Mouse (Mus musculus): ENCODE measurements at regions not wholly inside any gene's neighbourhood (a gene's known extent, or its start where the extent isn't known, plus 50 kb on each side); places are given as distances from the start of the nearest gene placed in this dataset.
A peak's percentile ranks its signal among the peaks of the same experiment; 100 is the strongest.
"Not testable (repeated sequence)": the region's sequence is repeated elsewhere in the genome, so short reads cannot be mapped to it uniquely, and the experiment has no call there.

- peak; percentile 89 for DNase-seq
Observed at GRCm38 (mm10) chr8:24386462-24386861, 339.2 kb downstream of the Adam3 start.

GRCm38 (mm10) chr8:24383963-24384435, 341.7 kb downstream of the Adam3 start:
- DNase-seq: no peak

DNA sequence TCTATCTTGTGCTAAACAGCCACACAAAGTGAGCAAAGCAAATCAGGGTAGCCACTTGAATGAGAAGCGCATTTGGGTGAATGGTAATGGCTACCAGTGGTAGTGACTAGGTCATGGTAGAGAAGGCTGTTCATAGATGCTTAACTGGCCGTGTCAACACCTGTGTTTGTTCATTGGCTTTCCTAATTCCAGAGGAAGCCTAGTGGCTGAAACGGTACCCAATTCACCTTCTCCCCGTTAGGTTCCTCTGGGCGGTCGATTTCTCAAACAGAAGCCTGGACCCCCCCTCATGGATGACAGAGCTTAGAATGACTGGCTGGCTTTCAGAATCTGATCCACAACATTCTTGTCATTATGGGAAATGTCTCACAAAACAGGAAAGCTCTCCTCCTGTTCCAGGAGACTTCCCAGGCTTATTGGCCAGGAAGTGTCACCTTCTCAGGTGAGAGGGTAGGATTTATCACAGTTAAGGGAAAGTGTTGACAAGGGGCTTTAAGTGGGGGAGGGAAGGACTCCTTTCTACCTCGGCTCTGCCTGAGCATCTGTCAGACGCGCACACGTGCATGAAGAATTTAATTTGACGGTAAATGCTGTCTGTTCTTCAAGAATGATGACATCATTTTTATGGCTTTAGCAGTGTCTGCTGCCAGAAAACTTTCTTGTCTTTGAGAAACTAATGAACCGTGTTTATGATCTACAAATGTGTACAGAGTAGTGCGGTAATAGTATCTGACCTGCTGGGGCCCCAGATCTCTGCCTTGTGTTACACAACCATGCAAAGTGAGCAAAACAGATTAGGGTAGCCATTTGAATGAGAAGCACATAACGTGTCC, 342.3 kb downstream of the Adam3 start:
- no peak for DNase-seq

GRCm38 (mm10) chr8:24381666-24382253, 343.9 kb downstream of the Adam3 start:
- DNase-seq: no peak

GRCm38 (mm10) chr8:24378070-24378469, 347.6 kb downstream of the Adam3 start:
- DNase-seq: no peak

DNA sequence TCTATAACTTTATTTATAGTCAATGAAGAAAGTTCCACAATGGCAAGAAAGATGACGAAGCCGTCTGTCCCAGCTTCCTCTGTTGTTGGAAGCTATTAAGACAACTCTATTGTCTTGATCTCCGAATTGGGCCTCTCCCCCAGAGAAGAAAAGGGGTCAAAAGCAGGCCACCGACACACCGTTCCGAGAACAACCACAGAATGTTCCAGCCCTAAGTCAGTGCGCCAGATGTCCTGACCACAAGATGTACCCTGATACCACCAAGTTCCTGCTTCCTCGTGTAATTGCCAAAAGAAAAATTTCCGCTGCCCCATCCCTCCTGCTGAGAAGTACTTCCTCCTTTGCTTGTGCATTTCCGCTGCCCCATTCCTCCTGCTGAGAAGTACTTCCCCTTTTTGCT, 348.8 kb downstream of the Adam3 start:
- not testable (repeated sequence) for DNase-seq

GRCm38 (mm10) chr8:24374503-24374902, 351.1 kb downstream of the Adam3 start:
- DNase-seq: no peak

GRCm38 (mm10) chr8:24372068-24372467, 353.6 kb downstream of the Adam3 start:
- DNase-seq: no peak

- DNase-seq: no peak
Observed at GRCm38 (mm10) chr8:24366000-24366399, 359.7 kb downstream of the Adam3 start.

DNA sequence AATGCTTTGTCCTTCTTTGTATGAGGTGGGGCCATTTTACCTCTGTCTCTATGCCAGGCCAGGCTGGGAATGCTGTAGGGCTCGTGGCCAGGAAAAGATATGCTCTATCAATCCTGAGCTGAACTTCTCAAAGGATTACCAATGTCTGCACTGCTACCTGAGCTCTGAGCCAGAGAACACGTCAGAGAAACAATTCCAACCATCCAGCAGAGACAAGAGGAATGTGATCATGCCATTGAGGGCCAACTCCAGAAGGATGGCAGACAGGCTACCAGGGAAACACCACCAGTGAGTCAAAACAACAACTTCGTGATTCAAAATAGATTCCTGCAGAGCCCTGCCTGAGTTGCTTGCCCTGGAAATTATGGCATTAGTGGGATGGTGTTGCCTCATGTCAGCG, 361.0 kb downstream of the Adam3 start:
- no peak for DNase-seq

DNA sequence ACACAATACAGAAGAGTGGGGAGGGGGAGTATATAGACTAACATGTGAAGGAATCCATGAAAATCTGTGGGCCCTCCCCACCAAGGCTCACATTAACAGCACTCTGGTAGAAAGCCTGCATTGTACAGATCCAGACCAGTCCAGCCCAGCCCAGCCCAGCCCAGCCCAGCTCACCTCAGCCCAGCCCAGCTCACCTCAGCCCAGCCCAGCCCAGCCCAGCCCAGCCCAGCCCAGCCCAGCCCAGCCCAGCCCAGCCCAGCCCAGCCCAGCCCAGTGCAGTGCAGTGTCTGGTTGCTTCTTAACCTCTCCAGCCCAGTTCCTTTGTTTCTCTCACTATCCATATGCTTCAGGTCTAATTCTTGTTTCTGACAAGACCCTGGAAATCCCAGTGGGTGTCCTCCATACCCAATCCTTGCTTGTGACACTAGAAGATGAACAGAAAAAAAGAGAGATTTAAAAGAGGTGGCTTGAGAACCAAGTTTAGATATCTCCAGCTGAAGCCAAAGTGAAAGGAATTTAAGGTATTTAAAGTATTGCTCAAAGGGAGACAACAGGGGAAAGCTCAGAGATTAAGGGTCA, 366.5 kb downstream of the Adam3 start:
- DNase-seq: no peak

DNA sequence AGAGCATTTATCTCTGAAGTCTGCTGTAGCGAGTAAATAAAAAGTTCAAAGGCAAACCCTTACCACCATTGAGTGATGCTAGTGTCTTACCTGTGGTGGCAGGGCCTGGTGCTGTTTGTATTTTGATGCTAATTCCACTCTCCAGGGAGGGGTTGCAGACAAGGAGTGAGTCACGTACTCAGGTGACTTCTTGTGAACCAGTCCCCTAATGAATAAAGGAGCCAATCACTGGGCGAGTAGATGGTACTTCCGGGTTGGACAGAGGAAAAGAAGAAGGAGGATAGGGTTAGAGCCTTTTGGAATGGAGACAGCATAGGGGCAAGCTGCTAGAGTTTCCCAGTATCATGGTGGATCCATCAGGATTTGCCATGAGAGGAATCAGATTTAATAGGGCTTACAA, 370.5 kb downstream of the Adam3 start:
- no peak for DNase-seq

- no peak for DNase-seq
Observed at GRCm38 (mm10) chr8:24353842-24354241, 371.8 kb downstream of the Adam3 start.

- no peak for DNase-seq
Observed at GRCm38 (mm10) chr8:24352322-24352721, 373.3 kb downstream of the Adam3 start.

- no peak for DNase-seq
Observed at GRCm38 (mm10) chr8:24351760-24352159, 373.9 kb downstream of the Adam3 start.

DNA sequence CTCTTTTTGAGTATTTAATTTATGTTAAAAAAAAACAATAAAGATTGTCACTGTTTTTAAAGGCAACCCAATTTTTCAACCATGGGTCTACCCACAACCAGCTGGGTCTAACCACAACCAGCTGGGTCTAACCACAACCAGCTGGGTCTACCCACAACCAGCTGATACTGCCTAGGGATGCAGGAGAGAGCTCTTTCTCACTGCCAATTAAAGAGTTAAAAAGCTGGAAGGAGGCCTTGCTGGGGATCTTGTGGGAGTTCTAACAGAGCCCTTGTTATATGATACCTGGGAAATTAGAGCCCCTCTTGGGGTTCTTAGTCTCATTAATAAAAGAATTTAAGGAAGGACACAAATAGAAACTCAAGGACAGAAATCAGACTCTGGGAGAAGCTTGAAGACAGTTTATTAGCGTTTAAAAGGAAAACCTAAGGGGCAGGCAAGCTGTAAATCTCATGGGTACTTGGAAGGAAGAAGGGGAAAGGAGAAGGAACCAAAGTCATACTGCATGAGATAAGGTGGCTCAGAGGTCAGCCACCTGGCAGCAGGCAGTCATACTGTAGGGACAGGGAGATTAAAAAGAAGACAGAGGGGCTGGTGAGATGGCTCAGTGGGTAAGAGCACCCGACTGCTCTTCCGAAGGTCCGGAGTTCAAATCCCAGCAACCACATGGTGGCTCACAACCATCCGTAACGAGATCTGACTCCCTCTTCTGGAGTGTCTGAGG, 379.1 kb downstream of the Adam3 start:
- DNase-seq: no peak

DNA sequence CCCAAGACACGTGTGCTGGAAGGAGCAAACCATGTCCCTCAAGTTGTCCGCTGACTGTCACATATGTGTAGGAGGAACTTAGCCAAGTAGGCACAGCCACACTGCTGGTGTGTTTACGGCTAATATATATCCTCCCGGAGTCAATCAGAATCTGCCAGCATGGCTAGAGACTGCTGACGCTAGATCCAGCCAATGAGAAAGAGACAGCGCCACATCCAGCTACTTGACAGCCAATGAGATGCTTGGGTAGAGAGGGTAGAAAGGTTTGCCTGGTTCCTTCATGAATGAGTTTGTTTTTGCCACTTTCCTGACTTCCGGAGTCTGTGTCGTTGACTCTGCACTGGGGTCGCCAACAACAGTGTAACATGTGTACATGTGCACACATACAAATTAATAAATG, 387.0 kb downstream of the Adam3 start:
- DNase-seq: no peak

DNA sequence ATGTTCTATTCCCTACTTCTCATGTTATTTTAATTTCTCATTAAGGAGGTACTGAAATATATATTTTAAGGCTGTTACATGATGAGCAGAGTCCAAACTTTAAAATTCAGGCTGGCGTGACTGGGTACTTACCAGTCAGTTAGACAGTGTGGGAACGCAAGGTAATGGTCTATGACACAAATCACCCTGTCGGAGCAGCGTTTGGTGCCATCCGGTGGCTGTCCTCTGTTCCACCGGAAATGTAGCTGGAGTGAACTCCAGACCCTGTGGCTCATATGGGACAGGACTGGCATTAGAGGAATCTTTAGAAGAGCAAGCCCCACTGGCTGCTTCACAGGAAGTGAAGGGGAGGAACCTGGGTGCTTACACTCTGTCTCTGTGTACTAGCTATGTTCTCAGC, 388.0 kb downstream of the Adam3 start:
- peak; percentile 20 for DNase-seq

DNA sequence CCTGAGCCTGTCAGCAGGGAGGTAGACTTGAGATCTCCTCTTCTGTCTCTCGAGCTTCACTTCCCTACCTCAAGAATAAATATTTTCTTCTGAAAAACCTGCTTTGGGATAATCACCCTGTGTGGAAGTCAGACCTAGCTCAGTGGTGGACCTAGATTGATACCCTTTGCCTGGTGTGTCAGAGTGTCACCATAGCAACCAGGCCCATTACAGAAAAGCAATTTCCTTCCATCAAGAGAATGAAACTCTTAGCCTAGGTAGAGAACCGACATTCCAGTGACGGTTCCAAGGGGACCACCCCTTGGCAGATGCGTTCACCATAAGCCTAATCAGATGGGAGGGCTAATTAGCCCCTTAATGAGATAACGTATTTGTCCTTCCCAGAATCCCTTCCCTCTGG, 389.9 kb downstream of the Adam3 start:
- no peak for DNase-seq

DNA sequence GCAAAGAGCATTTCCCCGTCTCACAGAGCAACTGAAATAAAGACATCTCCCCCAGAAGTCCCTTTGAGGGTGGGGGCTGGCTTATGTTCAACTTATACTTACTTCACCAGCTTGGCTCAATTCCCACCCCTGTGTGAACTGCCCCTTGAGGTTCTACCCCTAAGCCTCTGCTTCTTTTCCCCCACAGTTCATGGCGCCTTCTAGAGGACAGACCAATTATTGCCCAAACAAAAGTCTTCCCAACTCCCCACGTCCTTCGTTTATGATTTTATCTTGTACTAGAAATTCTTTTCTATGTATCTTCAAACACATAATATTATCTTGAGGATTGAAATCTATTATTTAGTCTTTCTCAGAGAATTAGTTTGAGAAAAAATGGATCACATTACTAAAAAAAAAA, 391.9 kb downstream of the Adam3 start:
- no peak for DNase-seq

GRCm38 (mm10) chr8:24310893-24311292, 414.8 kb downstream of the Adam3 start:
- no peak for DNase-seq

DNA sequence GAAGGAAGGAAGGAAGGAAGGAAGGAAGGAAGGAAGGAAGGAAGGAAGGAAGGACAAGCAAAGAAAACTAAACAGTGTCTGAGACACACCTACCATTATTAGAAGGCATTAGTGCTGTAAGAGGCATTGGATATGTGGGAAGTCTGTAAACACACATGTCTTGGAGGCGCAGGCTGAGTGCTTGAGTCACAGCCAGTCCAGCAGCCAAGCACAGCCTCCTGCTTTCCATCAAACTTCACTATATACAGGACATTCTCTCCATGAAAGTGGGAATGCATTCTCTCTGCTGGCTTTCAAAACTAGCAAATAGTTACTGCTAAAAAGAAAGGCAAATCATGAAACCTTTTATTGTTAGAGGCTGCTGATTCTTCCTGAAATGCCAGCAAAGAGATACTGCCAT, 431.1 kb downstream of the Adam3 start:
- no peak for DNase-seq

DNA sequence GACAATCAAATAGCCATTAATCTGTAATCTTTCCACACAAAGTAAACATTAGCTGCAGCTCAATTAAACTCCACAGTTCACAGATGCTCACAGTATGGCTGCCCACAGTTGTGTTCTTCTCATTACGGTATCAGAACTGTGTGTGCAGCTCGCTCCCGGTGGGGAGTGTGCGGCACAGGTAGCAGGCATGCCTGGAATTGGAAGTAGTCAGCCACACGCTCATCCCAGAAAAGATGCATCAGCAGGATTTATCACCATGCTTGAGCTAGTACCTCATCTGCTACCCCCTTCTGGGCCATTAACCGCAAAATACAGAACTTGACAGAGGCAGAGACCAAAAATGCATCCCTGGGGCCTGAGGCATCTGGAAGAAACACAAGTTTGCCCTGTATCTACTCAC, 437.8 kb downstream of the Adam3 start:
- no peak for DNase-seq

DNA sequence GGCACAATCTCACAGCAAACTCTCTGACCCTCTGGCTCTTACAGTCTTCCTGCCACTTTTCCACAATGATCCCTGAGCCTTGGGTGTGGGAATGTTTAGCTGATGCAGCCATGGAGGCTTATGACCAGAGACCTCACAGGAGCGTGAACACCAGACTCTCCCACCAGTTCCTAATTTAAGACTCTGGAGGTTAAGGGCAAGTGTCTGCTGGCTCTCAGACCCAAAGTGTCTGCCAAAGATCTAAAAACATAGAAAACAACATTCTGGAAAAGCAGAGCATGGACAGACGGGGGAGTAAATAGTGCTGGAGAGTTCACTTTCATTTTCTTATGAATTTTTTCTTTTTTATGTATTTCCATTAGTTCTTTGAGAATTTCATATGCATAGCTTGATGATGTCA, 440.7 kb downstream of the Adam3 start:
- DNase-seq: no peak

Data from right cerebral cortex, postnatal 14 days (tissue).